Mouse (Mus musculus) embryo, embryonic 11.5 days (tissue): ENCODE measurements at regions not wholly inside any gene's neighbourhood (a gene's known extent, or its start where the extent isn't known, plus 50 kb on each side); places are given as distances from the start of the nearest gene placed in this dataset.

Experiments
- DNase-seq: peaks from one replicate; pipeline ENCODE4 v3.0.0-alpha.2; 2012; ENCODE audit warnings: low read depth, low spot score

DNA sequence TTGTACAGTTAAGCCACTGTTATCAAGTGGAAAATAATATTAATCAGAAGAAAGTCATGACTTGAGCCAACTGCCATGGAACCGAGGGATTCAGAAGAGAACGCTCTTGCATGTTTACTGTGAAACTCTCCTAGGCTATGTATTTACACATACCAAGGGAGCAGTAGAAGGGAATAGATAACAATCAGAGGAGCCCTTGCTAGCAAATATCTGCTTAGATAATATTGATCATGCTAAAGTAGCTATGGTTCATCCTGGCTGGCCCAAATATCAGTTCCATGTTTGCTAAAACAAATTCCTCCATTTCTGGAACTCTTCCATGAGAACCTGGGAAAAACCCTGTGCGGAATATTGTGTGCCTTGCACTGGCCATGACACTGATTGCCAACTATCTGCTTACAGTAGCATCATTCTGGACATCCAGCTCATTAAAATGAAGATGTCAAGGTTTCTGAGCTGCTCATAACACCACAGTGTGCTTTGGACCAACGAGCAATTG, 179.5 kb upstream of the Tmem72 start:
- no peak for DNase-seq

DNA sequence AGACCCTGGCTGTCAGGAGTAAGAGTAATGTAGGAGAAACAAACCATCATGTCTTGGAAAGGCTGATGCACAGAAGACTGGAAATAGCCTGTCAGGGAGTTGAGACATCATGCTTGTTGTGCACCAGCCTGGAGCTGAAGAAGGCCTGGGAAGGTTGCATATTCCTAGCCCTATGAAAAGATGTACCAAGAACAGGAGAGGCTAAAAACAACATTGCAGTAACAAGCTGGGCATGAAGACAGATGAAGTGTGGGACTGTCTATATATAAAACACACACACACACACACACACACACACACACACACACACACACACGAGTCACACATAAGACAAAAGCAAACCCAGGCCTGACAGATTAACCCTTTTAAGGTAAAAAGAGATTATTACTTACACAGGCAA, 185.1 kb upstream of the Tmem72 start:
- no peak for DNase-seq

- no peak for DNase-seq
Observed at GRCm38 (mm10) chr6:116902371-116902770, 185.7 kb upstream of the Tmem72 start.

GRCm38 (mm10) chr6:116906426-116907172, 189.9 kb upstream of the Tmem72 start:
- no peak for DNase-seq

DNA sequence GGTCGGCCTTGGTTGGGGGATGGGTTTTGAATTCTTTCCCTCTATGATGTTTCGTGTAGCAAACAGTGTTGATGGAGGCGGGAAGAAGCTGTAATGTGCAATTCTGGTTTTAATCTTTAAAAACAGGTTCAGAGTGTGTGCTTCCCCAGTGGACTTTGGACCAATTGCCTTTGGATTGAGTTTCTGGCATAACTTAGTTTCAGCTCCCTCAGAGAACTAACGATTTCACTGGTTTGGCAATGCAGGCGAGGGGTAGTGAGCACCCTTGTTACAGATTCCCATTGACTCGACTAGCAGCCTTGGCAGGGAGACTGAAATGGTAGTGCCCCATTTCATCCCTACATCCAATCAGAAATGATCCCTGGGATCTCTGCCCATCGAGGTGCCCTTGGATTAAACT, 193.9 kb upstream of the Tmem72 start:
- DNase-seq = no peak

DNA sequence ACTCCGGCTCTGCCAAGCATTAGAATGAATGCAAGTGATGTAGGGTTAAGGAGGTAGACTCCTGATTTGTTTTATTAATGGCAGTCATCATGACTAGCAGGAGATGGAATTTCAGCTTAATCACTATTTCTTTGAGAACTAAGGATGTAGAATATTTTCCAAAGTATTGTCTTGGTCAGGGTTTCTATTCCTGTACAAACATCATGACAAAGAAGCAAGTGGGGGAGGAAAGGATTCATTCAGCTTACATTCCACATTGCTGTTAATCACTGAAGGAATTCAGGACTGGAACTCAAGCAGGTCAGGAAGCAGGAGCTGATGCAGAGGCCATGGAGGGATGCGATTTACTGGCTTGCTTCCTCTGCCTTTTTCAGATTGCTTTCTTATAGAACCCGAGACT, 195.4 kb upstream of the Tmem72 start:
- DNase-seq = no peak

GRCm38 (mm10) chr6:116914073-116914472, 197.4 kb upstream of the Tmem72 start:
- DNase-seq = no peak

- no peak for DNase-seq
Observed at GRCm38 (mm10) chr6:116935024-116935423, 218.3 kb upstream of the Tmem72 start.

DNA sequence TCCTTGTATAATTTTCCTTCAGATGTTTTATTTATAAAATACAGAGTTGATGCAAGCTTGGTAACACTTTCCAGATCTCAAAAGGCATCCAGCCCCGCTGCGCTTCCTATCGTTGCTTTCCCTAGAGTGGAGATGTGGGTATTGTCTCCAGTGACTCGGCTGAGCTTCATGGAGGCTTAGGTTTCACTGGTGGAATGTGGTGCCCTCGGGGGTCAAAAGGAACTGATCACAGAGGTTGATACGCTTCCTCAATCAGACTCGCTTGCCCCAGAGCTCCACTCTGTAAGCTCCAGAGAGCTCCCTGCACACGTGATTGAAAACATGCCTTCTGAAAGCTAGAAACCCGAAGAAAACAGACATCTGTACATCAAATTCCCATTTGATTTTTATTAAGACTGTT, 224.9 kb upstream of the Tmem72 start:
- no peak for DNase-seq

DNA sequence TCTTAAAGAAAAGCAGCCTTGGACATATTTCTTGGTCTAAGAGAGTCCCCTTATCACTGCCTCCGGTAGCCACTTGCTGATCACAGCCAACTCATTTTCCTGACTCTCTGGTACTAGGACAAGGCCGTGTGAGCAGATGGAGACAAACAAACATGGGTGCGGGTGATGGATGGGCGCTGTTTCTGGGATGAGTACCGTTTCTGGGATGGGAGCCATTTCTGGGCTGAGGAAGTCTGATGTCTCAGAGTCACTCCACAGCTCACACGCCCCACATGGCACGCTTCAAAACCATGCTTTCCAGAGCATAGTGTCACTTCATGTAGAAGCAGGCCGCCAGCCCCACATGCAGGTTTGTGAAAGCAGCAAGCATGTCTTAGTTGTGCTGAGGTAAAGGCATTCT, 225.6 kb upstream of the Cxcl12 start:
- DNase-seq = no peak

DNA sequence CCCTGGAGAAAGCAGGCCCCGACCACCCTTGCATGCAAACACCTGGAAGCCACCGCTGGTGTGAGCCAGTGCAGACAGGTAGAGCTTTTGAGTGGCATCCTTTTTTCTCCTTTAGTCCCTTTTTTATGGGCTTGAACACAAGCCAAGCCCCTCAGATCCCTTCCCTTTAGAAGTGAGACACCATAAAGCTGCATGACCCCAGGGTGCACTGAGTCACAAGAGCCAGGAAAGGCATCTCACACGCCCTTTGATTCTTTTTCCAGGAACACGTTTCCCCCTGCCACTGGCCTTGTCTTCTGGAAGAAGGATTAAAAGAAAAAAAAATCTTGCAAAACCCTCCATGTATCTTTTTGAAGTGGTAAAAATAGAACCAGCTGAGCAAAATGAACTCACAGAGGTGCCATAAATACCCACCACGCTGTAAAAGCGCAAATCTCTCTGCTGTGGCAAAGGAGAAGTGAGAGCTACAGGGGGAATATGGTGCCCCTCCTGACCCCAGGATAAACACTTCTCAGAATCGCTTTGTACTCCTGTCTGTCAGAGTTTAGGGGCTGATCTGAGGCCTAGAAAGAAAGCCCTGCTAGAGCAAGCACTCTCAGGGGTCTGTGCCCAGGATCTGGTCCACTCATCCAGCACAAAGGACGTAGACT, 222.1 kb upstream of the Cxcl12 start:
- no peak for DNase-seq

- DNase-seq = peak; percentile 42
Observed at GRCm38 (mm10) chr6:116959611-116960010, 208.7 kb upstream of the Cxcl12 start.

DNA sequence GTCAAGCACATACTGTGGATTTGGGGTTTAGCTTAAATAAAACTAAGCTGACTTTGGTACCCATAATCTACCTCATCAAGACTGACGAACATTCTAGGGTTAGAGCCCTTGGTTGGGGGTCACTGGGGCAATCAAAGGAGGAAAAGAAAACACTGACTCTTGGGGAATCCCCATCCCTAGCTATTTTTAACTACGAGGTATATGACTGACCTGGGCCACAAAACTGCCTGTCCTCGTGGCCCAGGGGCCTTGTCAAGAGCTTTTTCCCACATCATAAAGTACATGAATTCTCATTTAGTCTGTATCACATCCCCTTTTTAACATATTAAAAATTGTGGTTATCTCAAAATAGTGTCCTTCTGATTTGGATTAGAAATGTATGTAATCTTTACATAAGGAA, 207.7 kb upstream of the Cxcl12 start:
- no peak for DNase-seq

- no peak for DNase-seq
Observed at GRCm38 (mm10) chr6:116966436-116966835, 201.9 kb upstream of the Cxcl12 start.

DNA sequence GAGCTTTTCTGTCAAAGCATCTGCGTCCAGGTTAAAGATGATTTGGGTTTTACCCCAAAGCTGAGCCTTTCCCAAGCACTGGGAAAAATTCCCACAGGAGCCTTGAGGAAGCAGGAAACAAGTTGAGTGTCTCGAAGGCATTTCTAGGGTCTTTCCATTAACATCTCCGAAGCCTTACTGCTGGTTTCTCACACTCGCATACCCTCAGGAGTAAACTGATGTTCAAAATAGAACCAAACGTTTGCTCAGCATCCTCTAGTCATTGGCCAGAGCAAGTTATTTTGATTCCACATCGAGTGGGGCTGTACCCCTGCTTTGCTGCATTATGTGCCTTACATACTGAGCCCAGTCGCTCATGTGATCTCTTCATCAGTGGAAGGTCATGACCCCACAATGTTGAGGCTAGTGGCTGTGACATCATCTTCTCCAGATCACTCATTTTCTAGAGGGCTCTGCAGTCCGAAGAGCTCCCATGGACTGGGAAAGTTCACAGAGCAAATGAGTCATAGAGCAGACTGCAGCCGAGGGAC, 198.9 kb upstream of the Cxcl12 start:
- DNase-seq = no peak

DNA sequence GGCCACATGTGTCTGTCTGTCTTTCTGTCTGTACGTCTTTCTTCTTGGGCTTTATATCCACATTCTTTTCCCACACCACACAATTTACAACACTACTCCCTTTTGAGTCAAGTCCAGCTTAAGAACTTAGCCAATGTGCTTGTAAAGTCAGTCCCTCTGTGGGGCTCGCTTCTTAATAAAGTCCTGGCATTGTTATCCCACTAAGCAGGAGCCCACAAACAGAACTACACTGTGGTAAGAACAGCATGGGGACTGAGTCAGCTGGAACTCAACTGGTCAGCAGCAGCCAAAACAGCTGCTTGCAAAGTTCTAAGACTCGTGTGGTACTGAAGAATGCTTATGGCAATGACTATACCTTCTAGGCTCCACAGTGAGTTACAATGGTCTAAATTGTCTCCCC, 193.5 kb upstream of the Cxcl12 start:
- no peak for DNase-seq

GRCm38 (mm10) chr6:116980349-116980995, 187.9 kb upstream of the Cxcl12 start:
- DNase-seq = no peak

- no peak for DNase-seq
Observed at GRCm38 (mm10) chr6:116985147-116985737, 183.1 kb upstream of the Cxcl12 start.

DNA sequence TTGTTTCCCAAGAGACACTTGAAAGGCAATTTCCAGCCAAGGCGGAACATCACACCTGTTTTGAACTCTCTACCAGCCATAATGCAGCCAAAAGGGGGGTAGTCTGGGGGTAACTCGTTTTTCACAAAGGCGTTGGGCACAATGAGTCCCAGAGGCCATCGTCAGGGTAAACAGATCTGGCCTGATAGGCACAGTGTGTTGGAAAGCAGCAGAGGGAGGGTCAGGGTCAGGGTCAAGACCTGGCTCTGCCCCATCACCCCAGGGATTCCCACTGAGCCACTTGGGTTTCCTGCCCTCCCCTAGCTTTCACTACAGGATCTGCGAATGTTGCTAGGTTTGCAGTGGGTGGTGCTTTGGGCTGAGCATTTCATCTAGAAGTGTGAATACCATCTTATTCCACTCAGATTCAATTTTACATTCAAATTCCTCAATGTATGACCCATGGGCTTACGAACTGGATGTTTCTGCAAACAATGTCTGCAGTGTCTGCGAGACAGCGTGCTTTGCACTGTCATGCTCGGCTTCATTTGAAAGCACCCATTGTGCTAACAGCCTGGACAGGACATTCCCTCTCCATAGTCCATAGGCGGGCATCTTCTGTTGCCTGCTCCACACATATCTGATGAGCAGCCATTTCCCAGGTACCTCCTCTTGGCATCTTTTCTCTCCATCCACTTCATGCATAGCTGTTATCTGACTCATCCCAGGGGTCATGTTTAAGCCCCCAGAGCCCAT, 181.9 kb upstream of the Cxcl12 start:
- no peak for DNase-seq

DNA sequence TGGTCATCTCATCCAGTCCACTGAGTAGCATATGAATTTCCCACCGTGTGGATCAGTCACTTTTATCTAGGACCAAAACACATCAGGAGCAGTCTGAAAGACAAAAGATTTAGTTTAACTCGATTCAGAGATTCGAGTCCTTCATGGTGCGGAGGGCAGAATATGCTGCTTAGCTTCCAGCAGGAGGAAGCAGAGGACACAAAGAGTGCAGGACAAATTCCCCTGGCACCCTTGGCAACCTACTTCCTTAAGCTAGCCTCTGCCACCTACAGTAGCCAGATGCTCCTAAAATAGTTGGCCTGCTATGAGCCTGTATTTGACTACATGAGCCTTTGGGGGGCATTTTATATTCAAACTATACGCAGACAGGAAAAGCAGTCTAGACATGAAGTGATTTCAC, 181.1 kb upstream of the Cxcl12 start:
- DNase-seq = no peak

- no peak for DNase-seq
Observed at GRCm38 (mm10) chr6:116998948-116999682, 169.2 kb upstream of the Cxcl12 start.
